Comparison of ENCODE assay signal across 8 mouse cellular contexts in genomic region chr12:83987583-83988441, GRCm38 (mm10). TPM values are rescaled to one million over a fixed set of nuclear protein-coding genes. Genes with fewer than 3 reads are reported as not detected.
DNase-seq lines count a peak whose midpoint lies in the region; ATAC-seq lines count a peak whose summit lies in the region.

Gene Acot2 (plus strand): TSS chr12:83987861.

- 1% methylated on average over 80 of the region's 80 CpGs for WGBS in hindbrain, embryonic 13.5 days

- peak within 1 kb of the TSS; percentile 94 for H3K27ac ChIP-seq in hindbrain, embryonic 13.5 days

- H3K9ac ChIP-seq in hindbrain, embryonic 13.5 days: peak within 1 kb of the TSS; percentile 83

- DNase-seq in T-cell, adult 2 months (ENCODE audit: low spot score): peak; percentile 92
- peak; percentile 85 to 87 for DNase-seq in cerebellum, postnatal 25 days
- peak; percentile 57 to 64 for DNase-seq in frontal cortex, postnatal 25 days (ENCODE audit: low spot score in 2 of 2)
- DNase-seq in layer of hippocampus, postnatal 25 days (ENCODE audit: extremely low spot score in 1 of 2, low spot score in 1 of 2): peak; percentile 55 to 66
- peak; percentile 75 for DNase-seq in lung, postnatal 14 days
- DNase-seq in ovary, postnatal 36 days (ENCODE audit: low spot score): peak; percentile 75
- DNase-seq in thymus, postnatal 14 days: peak; percentile 80

- H3K4me3 ChIP-seq in hindbrain, embryonic 13.5 days: peak within 1 kb of the TSS; percentile 60

- no peaks in the 10 kb centered on the region for H3K27me3 ChIP-seq in hindbrain, embryonic 13.5 days

- no peaks in the 10 kb centered on the region for H3K9me3 ChIP-seq in hindbrain, embryonic 13.5 days

- H3K4me2 ChIP-seq in hindbrain, embryonic 13.5 days: peak within 1 kb of the TSS; percentile 60

- peaks cover 8% of the 10 kb centered on the region for H3K4me1 ChIP-seq in hindbrain, embryonic 13.5 days (replicated peaks)

- H3K36me3 ChIP-seq in hindbrain, embryonic 13.5 days: no peaks in the 10 kb centered on the region

- peak; percentile 94 for ATAC-seq in hindbrain, embryonic 13.5 days (ENCODE audit: low FRiP score)

RNA-seq across cellular contexts. Expression of gene Acot2, which starts in this region (rescaled TPM):
- 14.7 and 17.0 TPM in 2 replicates for polyA plus RNA-seq in hindbrain, embryonic 13.5 days (2015; fragmentation: Nextera tagmentation; extraction: Ambion mirVana)
- 10 to 100 TPM; 14.9 to 16.2 TPM for total RNA-seq in layer of hippocampus, postnatal 25 days (2021)

Comparison
In these comparisons a context has a peak if more than half of its experiments do, and no peak if none do; other contexts are left out.
1. Peak in every context shown above with its lines: DNase-seq, ATAC-seq, H3K4me3 ChIP-seq and H3K27ac ChIP-seq.